Mouse (Mus musculus): ENCODE measurements around the gene Zfp423. TPM values are rescaled to one million over a fixed set of nuclear protein-coding genes. Genes with fewer than 3 reads are reported as not detected.
"Not testable (repeated sequence)": the region's sequence is repeated elsewhere in the genome, so short reads cannot be mapped to it uniquely, and the experiment has no call there.

Zfp423 gene
- polyA plus RNA-seq, 1 experiment from 2014 or later = 7.5 TPM

DNA sequence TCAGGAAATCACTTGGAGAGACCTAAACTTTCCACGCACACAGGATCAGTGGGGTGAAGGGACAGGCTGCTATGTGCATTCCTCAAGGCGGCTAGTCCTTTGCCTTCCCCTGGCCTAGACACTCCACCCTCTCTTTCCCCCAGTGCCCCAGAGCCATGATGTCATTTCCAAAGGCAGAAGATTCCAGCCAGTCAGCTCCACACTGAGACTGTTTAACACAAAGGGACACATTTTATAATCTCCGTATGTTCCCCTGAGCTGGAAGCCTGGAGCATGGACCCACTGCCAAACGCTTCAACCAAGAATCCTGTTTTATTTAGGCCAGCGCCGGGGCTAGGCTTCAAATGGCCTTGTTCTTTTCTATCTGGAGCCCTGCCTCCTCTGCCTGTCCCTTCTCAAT is 111.6 kb downstream of the Zfp423 start:
- Histone ChIP-seq H3K4me1 (replicated peaks; ENCODE audit: control insufficient read depth, insufficient read depth, low read length) (no peaks in the 10 kb centered on the region; the same call in 1 of the 2 replicates), H3K4me3 (ENCODE audit: low read length) (no peak overlapping the region), H3K36me3 (ENCODE audit: control insufficient read depth, insufficient read depth, low read length) (no peaks in the 10 kb centered on the region), H3K27ac (ENCODE audit: low read length) (no peak overlapping the region), H3K4me2 (ENCODE audit: low read depth, low read length) (no peak overlapping the region), H3K9ac (ENCODE audit: low read length) (no peak overlapping the region), H3K9me3 (ENCODE audit: control insufficient read depth, low read length) (no peaks in the 10 kb centered on the region), H3K27me3 (ENCODE audit: control insufficient read depth, insufficient read depth, low read depth, low read length) (no peaks in the 10 kb centered on the region)
- WGBS = 55% methylated on average over 6 of the region's 6 CpGs
- peak; percentile 36; the same call in 1 of the 2 replicates for ATAC-seq (ENCODE audit: low read depth)

DNA sequence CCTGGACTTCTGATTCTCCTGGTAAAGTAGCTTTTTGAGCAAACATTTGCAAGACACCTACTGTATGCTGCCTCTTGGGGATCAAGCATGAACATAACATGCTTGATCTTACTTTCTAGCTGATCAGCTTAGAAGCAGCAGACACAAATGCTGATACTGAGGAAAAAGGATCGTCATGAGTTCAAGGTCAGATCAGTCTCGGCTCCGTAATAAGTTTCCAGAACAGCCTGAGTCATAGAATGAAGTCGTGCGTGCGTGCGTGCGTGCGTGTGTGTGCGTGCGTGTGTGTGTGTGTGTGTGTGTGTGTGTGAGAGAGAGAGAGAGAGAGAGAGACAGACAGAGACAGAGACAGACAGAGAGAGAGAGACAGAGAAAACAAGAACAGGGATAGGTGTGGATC is 117.3 kb downstream of the Zfp423 start:
- ATAC-seq (ENCODE audit: low read depth) = not testable (repeated sequence)

DNA sequence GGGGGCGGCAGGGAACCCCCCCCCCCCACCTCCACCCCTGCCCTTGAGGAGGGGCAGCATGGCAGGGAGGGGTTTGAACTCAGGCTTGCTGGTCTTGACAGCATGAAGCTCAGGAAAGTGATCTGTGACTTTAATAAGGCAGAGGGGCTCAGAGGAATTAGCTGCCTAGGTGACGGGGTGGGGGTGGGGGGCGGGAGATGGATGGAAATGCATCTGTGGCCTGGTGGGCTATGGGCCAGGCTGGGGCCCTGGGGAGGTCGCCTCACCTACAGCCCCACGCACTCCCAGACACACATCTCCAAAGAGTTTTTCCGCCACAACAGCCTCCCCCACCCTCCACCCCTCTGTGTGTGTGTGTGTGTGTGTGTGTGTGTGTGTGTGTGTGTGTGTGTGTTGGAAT is 122.1 kb downstream of the Zfp423 start:
- no peaks in the 10 kb centered on the region for H3K36me3 ChIP-seq (ENCODE audit: control insufficient read depth, insufficient read depth, low read length)
- H3K9me3 ChIP-seq (ENCODE audit: control insufficient read depth, low read length) = no peaks in the 10 kb centered on the region
- no peak overlapping the region for H3K4me3 ChIP-seq (ENCODE audit: low read length)
- peaks cover 44% of the 10 kb centered on the region for H3K4me1 ChIP-seq (replicated peaks; ENCODE audit: control insufficient read depth, insufficient read depth, low read length)
- H3K4me2 ChIP-seq (ENCODE audit: low read depth, low read length) = peak overlapping the region; percentile 26; the same call in 1 of the 2 replicates
- WGBS = 31% methylated on average over 2 of the region's 6 CpGs
- no peak overlapping the region for H3K9ac ChIP-seq (ENCODE audit: low read length)
- H3K27me3 ChIP-seq (ENCODE audit: control insufficient read depth, insufficient read depth, low read depth, low read length) = no peaks in the 10 kb centered on the region
- H3K27ac ChIP-seq (ENCODE audit: low read length) = peak overlapping the region; percentile 75
- ATAC-seq (ENCODE audit: low read depth) = no peak

More for the DNA sequence above, 117.3 kb downstream of the Zfp423 start:
- not testable (repeated sequence) for H3K9ac ChIP-seq (ENCODE audit: low read length); H3K4me1 ChIP-seq (replicated peaks; ENCODE audit: control insufficient read depth, insufficient read depth, low read length); H3K27ac ChIP-seq (ENCODE audit: low read length); H3K36me3 ChIP-seq (ENCODE audit: control insufficient read depth, insufficient read depth, low read length); H3K9me3 ChIP-seq (ENCODE audit: control insufficient read depth, low read length); H3K4me3 ChIP-seq (ENCODE audit: low read length); H3K4me2 ChIP-seq (ENCODE audit: low read depth, low read length); H3K27me3 ChIP-seq (ENCODE audit: control insufficient read depth, insufficient read depth, low read depth, low read length)
- WGBS = 83% methylated on average over 11 of the region's 11 CpGs

DNA sequence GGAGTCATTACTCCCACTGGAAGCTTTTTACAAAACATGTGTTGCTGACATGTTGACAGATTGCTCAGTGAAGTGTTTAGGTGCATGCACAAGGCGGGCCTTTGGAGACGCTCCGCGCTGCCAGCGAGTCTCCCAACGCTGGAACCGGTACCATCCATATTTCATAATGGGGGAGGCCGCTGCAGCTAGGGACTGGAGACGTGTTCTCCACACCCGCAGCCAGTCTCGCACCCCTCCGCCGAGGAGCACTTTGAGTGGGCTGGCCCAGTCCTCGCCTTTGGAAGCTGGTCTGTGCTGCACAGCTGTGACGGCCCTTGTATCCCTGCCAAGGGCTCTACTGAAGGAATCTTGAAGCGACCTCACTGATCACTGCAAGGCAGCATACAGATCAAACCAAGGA is 122.5 kb downstream of the Zfp423 start:
- peak overlapping the region; percentile 75 for H3K27ac ChIP-seq (ENCODE audit: low read length)
- peaks cover 48% of the 10 kb centered on the region for H3K4me1 ChIP-seq (replicated peaks; ENCODE audit: control insufficient read depth, insufficient read depth, low read length)
- H3K4me3 ChIP-seq (ENCODE audit: low read length) = no peak overlapping the region
- H3K36me3 ChIP-seq (ENCODE audit: control insufficient read depth, insufficient read depth, low read length) = no peaks in the 10 kb centered on the region
- no peak overlapping the region for H3K9ac ChIP-seq (ENCODE audit: low read length)
- H3K27me3 ChIP-seq (ENCODE audit: control insufficient read depth, insufficient read depth, low read depth, low read length) = no peaks in the 10 kb centered on the region
- H3K9me3 ChIP-seq (ENCODE audit: control insufficient read depth, low read length) = no peaks in the 10 kb centered on the region
- H3K4me2 ChIP-seq (ENCODE audit: low read depth, low read length) = peak overlapping the region; percentile 26; the same call in 1 of the 2 replicates
- WGBS = 24% methylated on average over 16 of the region's 16 CpGs
- peak; percentile 94 for ATAC-seq (ENCODE audit: low read depth)

DNA sequence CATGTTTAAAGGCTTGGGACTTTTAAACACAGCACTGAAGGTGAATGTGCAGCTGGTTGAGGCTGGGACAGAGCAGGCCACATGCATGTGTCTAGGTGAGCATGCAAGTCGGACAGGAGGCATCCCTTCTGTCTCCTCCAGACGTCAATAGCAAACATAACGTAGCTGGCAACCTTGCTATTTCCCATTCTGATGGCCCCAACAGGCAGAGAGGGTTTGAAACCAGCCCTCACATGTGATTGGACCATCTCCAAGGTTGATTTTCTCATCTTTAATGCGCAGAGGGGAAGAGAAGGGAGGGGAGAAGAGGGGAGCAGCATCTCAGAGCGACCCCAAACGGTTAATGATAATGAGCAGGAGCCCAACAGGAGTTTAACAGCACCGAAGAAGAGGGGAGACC is 123.5 kb downstream of the Zfp423 start:
- no peak overlapping the region for H3K4me2 ChIP-seq (ENCODE audit: low read depth, low read length)
- H3K27me3 ChIP-seq (ENCODE audit: control insufficient read depth, insufficient read depth, low read depth, low read length) = no peaks in the 10 kb centered on the region
- H3K36me3 ChIP-seq (ENCODE audit: control insufficient read depth, insufficient read depth, low read length) = no peaks in the 10 kb centered on the region
- no peaks in the 10 kb centered on the region for H3K9me3 ChIP-seq (ENCODE audit: control insufficient read depth, low read length)
- no peak overlapping the region for H3K9ac ChIP-seq (ENCODE audit: low read length)
- peak; percentile 1; the same call in 1 of the 2 replicates for ATAC-seq (ENCODE audit: low read depth)
- peak overlapping the region; percentile 84 for H3K27ac ChIP-seq (ENCODE audit: low read length)
- H3K4me1 ChIP-seq (replicated peaks; ENCODE audit: control insufficient read depth, insufficient read depth, low read length) = peaks cover 56% of the 10 kb centered on the region
- H3K4me3 ChIP-seq (ENCODE audit: low read length) = no peak overlapping the region
- 20% methylated on average over 7 of the region's 7 CpGs for WGBS

DNA sequence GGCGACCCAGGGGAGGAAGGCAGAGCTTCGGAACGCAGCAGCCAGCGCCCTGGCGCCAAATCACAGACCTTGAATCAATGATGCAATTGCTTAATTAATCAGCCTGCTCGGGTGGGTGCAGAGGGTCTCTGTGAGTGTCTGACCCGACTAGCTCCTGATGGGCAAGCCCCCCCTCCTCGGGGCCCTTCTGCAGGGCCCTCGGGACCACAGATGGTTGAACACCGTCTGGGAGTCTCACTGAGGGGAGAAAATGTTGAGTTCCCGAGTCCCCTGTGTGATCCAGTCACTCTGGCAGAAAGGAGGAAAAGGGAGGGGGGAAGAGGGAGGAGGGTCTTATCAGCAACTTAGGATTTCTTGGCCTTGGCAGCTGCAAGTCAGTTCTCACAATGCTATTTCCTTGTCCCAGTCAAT is 124.0 kb downstream of the Zfp423 start:
- H3K36me3 ChIP-seq (ENCODE audit: control insufficient read depth, insufficient read depth, low read length) = no peaks in the 10 kb centered on the region
- peak; percentile 40 for ATAC-seq (ENCODE audit: low read depth)
- H3K4me2 ChIP-seq (ENCODE audit: low read depth, low read length) = peak overlapping the region; percentile 26; the same call in 1 of the 2 replicates
- no peak overlapping the region for H3K4me3 ChIP-seq (ENCODE audit: low read length)
- no peaks in the 10 kb centered on the region for H3K9me3 ChIP-seq (ENCODE audit: control insufficient read depth, low read length)
- H3K27me3 ChIP-seq (ENCODE audit: control insufficient read depth, insufficient read depth, low read depth, low read length) = no peaks in the 10 kb centered on the region
- WGBS = 9% methylated on average over 11 of the region's 11 CpGs
- H3K4me1 ChIP-seq (replicated peaks; ENCODE audit: control insufficient read depth, insufficient read depth, low read length) = peaks cover 56% of the 10 kb centered on the region
- H3K9ac ChIP-seq (ENCODE audit: low read length) = no peak overlapping the region
- peak overlapping the region; percentile 84 for H3K27ac ChIP-seq (ENCODE audit: low read length)

DNA sequence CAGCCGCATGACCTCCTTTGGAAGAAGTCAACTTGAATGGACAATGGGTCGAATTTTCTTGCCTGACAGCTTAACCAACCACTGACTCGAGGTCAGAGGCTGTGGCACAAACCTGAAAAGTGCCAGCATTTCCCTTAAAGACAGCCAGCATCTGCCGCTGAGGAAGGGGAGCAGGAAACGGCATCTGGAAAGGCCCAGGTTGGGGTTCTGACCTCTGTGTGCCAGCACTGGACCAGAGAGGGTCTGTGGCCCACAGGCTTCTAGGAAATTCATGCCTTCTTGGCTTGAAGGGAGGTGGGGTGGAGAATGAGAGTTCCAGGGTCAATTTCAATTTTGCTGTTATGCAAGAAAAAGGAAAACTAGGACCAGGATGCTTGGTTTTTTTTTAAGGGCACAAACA is 124.7 kb downstream of the Zfp423 start:
- Histone ChIP-seq H3K9me3 (ENCODE audit: control insufficient read depth, low read length) (no peaks in the 10 kb centered on the region), H3K27me3 (ENCODE audit: control insufficient read depth, insufficient read depth, low read depth, low read length) (no peaks in the 10 kb centered on the region), H3K36me3 (ENCODE audit: control insufficient read depth, insufficient read depth, low read length) (no peaks in the 10 kb centered on the region), H3K9ac (ENCODE audit: low read length) (no peak overlapping the region), H3K4me2 (ENCODE audit: low read depth, low read length) (no peak overlapping the region), H3K27ac (ENCODE audit: low read length) (peak overlapping the region; percentile 84), H3K4me1 (replicated peaks; ENCODE audit: control insufficient read depth, insufficient read depth, low read length) (peaks cover 56% of the 10 kb centered on the region), H3K4me3 (ENCODE audit: low read length) (no peak overlapping the region)
- ATAC-seq (ENCODE audit: low read depth) = no peak
- WGBS = 44% methylated on average over 5 of the region's 5 CpGs

DNA sequence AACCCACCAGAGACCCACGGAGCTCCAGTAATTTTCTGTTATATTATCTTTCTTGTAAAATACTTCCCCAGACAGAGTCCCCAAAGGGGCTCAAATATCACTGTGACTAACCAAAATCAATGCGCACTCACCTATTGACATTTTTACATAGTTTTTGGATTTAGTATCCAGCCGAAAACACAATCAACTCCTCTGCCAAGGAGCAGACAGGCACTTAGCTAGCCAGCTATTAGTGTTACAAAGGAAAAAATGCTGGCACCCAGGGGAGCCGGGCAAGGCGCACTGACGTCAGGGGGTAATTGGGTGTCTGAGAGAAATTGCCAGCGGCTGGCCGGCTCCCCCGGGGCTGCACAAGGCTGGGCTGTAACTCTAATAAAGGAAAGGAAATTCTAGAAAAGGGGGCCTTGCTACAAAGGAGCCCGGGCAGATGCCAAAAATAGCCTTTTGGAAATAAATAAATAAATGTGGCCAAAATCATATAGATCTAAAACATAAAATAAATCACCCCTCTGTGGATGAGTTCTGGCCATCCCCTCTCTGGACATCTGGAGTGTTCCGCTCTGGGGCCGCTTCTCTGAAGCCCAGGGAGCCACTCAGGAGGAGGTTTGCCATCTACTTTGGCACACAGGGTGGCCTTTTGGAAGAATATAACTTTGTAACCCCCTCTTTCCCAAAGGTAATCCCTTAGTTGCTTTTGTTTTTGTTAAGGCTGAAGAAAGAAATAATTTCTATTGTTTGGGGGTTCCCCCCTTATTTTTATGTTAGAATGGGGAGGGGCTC is 125.4 kb downstream of the Zfp423 start:
- Histone ChIP-seq H3K4me3 (ENCODE audit: low read length) (no peak overlapping the region), H3K36me3 (ENCODE audit: control insufficient read depth, insufficient read depth, low read length) (no peaks in the 10 kb centered on the region), H3K9ac (ENCODE audit: low read length) (no peak overlapping the region), H3K4me1 (replicated peaks; ENCODE audit: control insufficient read depth, insufficient read depth, low read length) (peaks cover 56% of the 10 kb centered on the region), H3K4me2 (ENCODE audit: low read depth, low read length) (no peak overlapping the region), H3K27ac (ENCODE audit: low read length) (peak overlapping the region; percentile 84), H3K9me3 (ENCODE audit: control insufficient read depth, low read length) (no peaks in the 10 kb centered on the region), H3K27me3 (ENCODE audit: control insufficient read depth, insufficient read depth, low read depth, low read length) (no peaks in the 10 kb centered on the region)
- ATAC-seq (ENCODE audit: low read depth) = peak; percentile 36
- WGBS = 40% methylated on average over 12 of the region's 12 CpGs

DNA sequence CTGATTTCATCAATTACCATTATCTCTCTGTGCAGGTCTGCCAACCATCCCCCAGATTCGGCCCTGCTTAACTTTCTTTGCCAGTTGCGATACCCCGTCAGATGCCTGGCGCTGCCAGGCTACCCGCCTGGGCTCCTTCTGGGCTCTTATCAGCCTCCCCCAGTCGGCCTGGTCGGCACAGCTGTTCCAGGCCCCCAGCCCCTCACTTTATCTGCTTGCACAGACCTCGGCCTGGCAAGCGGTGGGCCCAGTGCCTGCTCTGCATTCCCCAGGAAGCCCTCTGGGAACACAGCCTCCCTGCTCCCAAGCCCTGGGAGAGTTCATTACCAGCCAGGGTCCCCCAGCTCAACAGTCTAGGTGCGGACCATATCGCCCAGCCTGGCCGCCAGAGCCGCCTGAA is 126.1 kb downstream of the Zfp423 start:
- H3K4me1 ChIP-seq (replicated peaks; ENCODE audit: control insufficient read depth, insufficient read depth, low read length) = peaks cover 56% of the 10 kb centered on the region
- peak overlapping the region; percentile 61 for H3K27ac ChIP-seq (ENCODE audit: low read length)
- H3K4me3 ChIP-seq (ENCODE audit: low read length) = no peak overlapping the region
- peak overlapping the region; percentile 38; the same call in 1 of the 2 replicates for H3K9ac ChIP-seq (ENCODE audit: low read length)
- H3K4me2 ChIP-seq (ENCODE audit: low read depth, low read length) = no peak overlapping the region
- WGBS = 52% methylated on average over 13 of the region's 13 CpGs
- ATAC-seq (ENCODE audit: low read depth) = no peak
- H3K9me3 ChIP-seq (ENCODE audit: control insufficient read depth, low read length) = no peaks in the 10 kb centered on the region
- no peaks in the 10 kb centered on the region for H3K27me3 ChIP-seq (ENCODE audit: control insufficient read depth, insufficient read depth, low read depth, low read length)
- H3K36me3 ChIP-seq (ENCODE audit: control insufficient read depth, insufficient read depth, low read length) = no peaks in the 10 kb centered on the region
